Mouse (Mus musculus) stomach, postnatal 0 days (tissue): ENCODE data around the gene Mlec. TPM values are rescaled to one million over a fixed set of nuclear protein-coding genes. Genes with fewer than 3 reads are reported as not detected.
A peak's percentile ranks its signal among the peaks of the same experiment; 100 is the strongest.
"Not testable (repeated sequence)": the region's sequence is repeated elsewhere in the genome, so short reads cannot be mapped to it uniquely, and the experiment has no call there.

Experiments
- ATAC-seq: fragments of 200-750 bp; cut with Nextera tagmentation; 2 replicates; pipeline ENCODE4 v1.8.0; 2017; ENCODE audit not compliant: low FRiP score, low TSS enrichment
- DNase-seq: peaks from one replicate; pipeline ENCODE4 v3.0.0-alpha.2; 2016; ENCODE audit warnings: low spot score
- H3K27ac ChIP-seq: fragments of 300-500 bp; sonication (generic); replicated peaks from 2 replicates; pipeline ENCODE4 v1.5.1; 2014; ENCODE audit warnings: mild to moderate bottlenecking, control low read depth
- H3K27me3 ChIP-seq: fragments of 300-500 bp; sonication (generic); 2 replicates; pipeline ENCODE4 v1.6.1; 2014; ENCODE audit warnings: low read length; ENCODE audit not compliant: control insufficient read depth, insufficient read depth
- H3K36me3 ChIP-seq: fragments of 300-500 bp; sonication (generic); 2 replicates; pipeline ENCODE4 v1.6.1; 2014; ENCODE audit warnings: low read length, mixed read lengths; ENCODE audit not compliant: control insufficient read depth, insufficient read depth
- H3K4me1 ChIP-seq: fragments of 300-500 bp; sonication (generic); replicated peaks from 2 replicates; pipeline ENCODE4 v1.6.1; 2014; ENCODE audit warnings: antibody characterized with exemption; ENCODE audit not compliant: control insufficient read depth, insufficient read depth
- H3K4me2 ChIP-seq: fragments of 300-500 bp; sonication (generic); replicated peaks from 2 replicates; pipeline ENCODE4 v1.6.1; 2014; ENCODE audit warnings: low read depth, mild to moderate bottlenecking, control low read depth, moderate library complexity
- H3K4me3 ChIP-seq: fragments of 300-500 bp; sonication (generic); 2 replicates; pipeline ENCODE4 v1.5.1; 2014; ENCODE audit warnings: low read depth, low read length, control low read depth
- H3K9ac ChIP-seq: fragments of 300-500 bp; sonication (generic); 2 replicates; pipeline ENCODE4 v1.6.1; 2014; ENCODE audit warnings: mild to moderate bottlenecking, low read length, control low read depth, mixed read lengths
- H3K9me3 ChIP-seq: fragments of 300-500 bp; sonication (generic); 2 replicates; pipeline ENCODE4 v1.6.1; 2016; ENCODE audit warnings: low read length; ENCODE audit not compliant: control insufficient read depth
- CTCF ChIP-seq: IDR thresholded peaks from 2 replicates; pipeline ENCODE4 v1.5.1; 2016; ENCODE audit warnings: antibody characterized with exemption, low read depth, mild to moderate bottlenecking, moderate library complexity
- EP300 ChIP-seq: optimal IDR thresholded peaks from 2 replicates; pipeline ENCODE3; 2016; ENCODE audit warnings: antibody characterized with exemption
- WGBS: fragments of 180-500 bp; shearing (Covaris S2); extraction: QIAGEN DNeasy Blood & Tissue Kit; methylation state at CpG from one replicate; pipeline ENCODE4 v1.1.7; 2014; 5-methylcytosine and 5-hydroxymethylcytosine counted together
- polyA plus RNA-seq: library from polyadenylated mRNA; unstranded; fragments of >200 nt; fragmentation: Nextera tagmentation; extraction: Ambion mirVana; gene quantifications from 2 replicates; pipeline ENCODE4 v1.2.1, GENCODE M21; 2015

Mlec gene
- polyA plus RNA-seq, 1 experiment from 2014 or later: 30.4 TPM

DNA sequence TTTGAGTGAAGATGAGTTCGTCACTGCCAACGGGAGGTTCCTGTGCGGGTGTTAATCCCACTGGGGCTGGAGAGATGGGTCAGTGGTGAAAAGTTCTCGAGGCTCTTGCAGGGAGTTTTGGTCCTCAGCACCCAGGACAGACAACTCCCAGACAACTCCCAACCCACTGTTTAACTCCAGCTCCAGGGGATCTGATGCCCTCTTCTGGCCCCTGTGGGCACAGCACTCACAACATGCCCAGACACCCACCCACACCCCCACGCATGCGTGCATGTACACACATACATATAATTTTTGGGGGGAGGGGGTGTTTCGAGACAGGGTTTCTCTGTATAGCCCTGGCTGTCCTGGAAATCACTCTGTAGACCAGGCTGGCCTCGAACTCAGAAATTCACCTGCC, 5.6 kb upstream of the Mlec start:
- no peaks in the 10 kb centered on the region for H3K27me3 ChIP-seq
- no peaks in the 10 kb centered on the region for H3K9me3 ChIP-seq
- TF ChIP-seq CTCF (peak; percentile 73), EP300 (no peak)
- H3K4me3 ChIP-seq: no peak overlapping the region
- H3K27ac ChIP-seq: no peak overlapping the region
- peaks cover 3% of the 10 kb centered on the region for H3K4me1 ChIP-seq
- ATAC-seq (no peak), DNase-seq (peak; percentile 71)
- no peak overlapping the region; the same call in 1 of the 2 replicates for H3K4me2 ChIP-seq
- H3K36me3 ChIP-seq: no peaks in the 10 kb centered on the region
- 39% methylated on average over 8 of the region's 8 CpGs for WGBS
- no peak overlapping the region; the same call in 1 of the 2 replicates for H3K9ac ChIP-seq

DNA sequence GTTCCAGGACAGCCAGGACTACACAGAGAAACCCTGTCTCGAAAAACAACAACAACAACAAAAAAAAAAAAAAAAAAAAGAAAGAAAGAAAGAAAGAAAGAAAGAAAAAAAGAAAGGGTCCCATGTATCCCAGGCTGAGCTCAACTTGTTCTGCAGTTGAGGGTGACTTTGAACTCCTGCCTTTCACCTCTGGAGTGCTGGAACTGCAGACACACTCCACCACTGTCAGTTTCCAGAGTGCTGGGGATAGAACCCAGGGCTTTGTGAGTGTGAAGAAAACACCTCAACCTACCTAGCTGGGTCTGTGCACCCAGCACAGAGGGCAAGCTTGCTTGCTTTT, 3.9 kb upstream of the Mlec start:
- H3K4me3 ChIP-seq, H3K9ac ChIP-seq, H3K27me3 ChIP-seq, H3K9me3 ChIP-seq, H3K4me1 ChIP-seq, H3K36me3 ChIP-seq, DNase-seq, H3K27ac ChIP-seq, H3K4me2 ChIP-seq, ATAC-seq: not testable (repeated sequence)
- WGBS: 100% methylated on average over 1 of the region's 1 CpGs

DNA sequence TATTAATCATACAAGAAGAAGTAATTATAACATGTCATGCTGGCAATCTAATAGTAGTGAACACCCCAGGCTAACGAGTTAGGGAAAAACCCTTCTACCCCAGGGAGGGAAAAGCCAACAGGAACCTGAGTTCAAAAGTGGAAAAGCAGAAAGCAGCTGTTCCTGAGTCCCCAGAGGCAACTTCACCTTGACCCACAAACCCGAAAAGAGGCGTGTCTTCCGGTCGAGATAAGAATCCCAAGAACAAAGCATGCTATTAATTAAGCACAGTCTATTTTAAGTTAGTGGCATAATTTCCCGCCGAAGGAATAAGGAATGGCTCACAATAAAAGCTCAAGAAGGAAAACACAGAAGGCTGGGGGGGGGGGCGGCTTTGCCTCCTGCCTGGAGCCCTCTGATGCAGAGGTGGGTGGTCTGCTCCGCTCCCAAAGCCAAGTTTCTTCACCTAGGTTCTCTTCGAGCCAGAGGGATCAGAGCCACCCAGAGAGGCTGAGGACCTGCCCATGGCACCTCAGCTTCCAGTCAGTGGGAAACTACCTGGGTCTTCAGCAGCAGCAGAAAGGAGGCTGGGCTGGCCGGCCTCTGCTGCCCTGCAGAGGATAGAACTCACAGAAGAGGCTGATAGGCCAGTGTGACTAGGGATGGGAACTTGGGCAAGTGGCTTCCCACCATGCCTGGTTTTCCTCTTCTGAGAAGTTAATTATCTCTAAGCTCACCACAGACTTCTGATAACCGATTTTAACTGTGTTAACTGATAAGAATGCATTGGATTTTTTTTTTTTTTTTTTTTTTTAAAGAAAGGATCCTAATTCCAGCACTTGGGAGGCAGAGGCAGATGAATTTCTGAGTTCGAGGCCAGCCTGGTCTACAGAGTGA, 3.3 kb upstream of the Mlec start:
- Histone ChIP-seq H3K27ac (no peak overlapping the region), H3K36me3 (no peaks in the 10 kb centered on the region), H3K4me1 (peaks cover 3% of the 10 kb centered on the region; the same call in 1 of the 2 replicates), H3K27me3 (no peaks in the 10 kb centered on the region), H3K9me3 (no peaks in the 10 kb centered on the region), H3K4me3 (no peak overlapping the region), H3K4me2 (no peak overlapping the region), H3K9ac (no peak overlapping the region)
- TF ChIP-seq EP300: no peak
- no peak for TF ChIP-seq CTCF
- DNase-seq (no peak), ATAC-seq (no peak)
- WGBS: 46% methylated on average over 13 of the region's 13 CpGs

DNA sequence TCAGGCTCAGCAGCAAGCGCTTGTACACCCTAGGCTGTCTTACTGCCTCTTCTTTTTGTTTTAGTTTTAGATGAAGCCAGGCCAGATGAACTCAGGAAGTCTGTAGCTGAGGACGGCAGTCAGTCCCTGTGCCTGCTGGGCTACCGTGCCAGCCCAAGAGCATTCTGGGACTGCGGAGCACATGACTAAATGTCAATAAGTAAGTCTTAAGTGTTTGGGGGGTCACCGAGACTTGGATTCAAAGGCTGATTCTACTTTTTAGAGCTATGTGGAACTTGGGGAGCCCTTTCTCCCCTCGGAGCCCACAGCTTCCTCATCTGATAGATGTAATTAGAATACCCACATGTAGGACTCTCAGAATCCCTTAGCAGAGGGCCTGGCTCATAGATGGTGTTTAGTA, 2.7 kb upstream of the Mlec start:
- no peak overlapping the region for H3K9ac ChIP-seq
- H3K36me3 ChIP-seq: no peaks in the 10 kb centered on the region
- H3K27ac ChIP-seq: no peak overlapping the region
- TF ChIP-seq CTCF (no peak), EP300 (no peak)
- H3K4me1 ChIP-seq: no peaks in the 10 kb centered on the region
- H3K4me3 ChIP-seq: no peak overlapping the region
- no peak overlapping the region for H3K4me2 ChIP-seq
- no peaks in the 10 kb centered on the region for H3K27me3 ChIP-seq
- no peak for ATAC-seq
- no peak for DNase-seq
- H3K9me3 ChIP-seq: no peaks in the 10 kb centered on the region
- WGBS: 72% methylated on average over 6 of the region's 6 CpGs

DNA sequence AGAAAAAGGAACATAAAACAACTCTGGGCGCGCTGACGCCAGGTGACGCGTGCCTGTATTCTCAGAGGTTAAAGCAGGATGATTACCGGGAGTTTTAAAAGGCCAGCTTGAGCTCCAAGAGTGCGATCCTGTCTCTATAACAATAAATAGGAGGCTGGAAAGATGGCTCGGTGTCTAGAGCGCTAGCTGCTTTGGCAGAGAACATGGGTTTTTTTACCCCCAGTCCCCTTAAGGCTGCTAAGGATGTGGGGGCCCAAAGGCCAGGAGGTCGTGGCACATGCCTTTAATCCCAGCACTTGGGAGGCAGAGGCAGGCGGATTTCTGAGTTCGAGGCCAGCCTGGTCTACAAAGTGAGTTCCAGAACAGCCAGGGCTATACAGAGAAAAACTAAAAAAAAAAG, 1.2 kb upstream of the Mlec start:
- Histone ChIP-seq H3K4me3 (peak overlapping the region; percentile 95), H3K27me3 (no peaks in the 10 kb centered on the region), H3K4me2 (peak overlapping the region; percentile 72), H3K36me3 (no peaks in the 10 kb centered on the region), H3K4me1 (0 out of 2 replicates have a peak, but pooled peaks cover 3% of the 10 kb centered on the region), H3K27ac (peak overlapping the region; percentile 97), H3K9ac (peak overlapping the region; percentile 72), H3K9me3 (no peaks in the 10 kb centered on the region)
- 30% methylated on average over 12 of the region's 12 CpGs for WGBS
- ATAC-seq: no peak
- no peak for TF ChIP-seq EP300
- DNase-seq: no peak

DNA sequence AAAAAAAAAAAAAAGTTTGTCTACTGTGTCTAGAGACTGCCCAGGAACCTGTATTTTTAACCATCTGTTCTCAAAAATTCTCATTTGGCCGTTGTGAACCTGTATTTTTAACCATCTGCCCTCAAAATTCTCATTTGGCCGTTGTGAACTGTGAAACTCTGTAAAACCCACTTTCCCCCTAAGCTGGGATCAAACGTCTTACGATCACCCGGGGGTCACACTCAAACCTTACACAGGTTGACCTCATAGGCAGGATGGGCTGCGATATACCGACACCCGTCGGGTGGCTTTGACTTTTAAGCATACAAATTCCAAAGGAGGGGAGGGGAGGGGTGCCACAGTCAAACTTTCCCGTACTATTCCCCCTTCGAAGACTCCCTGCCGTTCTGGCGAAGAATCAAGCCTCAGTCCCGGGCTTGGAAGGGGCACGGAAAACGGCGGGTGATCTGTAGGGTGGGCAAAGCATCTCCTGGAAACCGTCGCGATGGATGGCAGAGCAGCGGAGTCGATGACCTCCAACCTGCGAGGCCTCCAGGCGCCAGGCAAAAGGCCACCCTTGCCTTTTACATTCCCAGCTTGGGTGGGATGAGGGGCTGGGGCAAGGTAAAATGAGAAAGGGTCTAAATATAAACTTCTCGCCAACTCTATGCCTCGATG, 918 bp downstream of the Mlec start:
- ATAC-seq (no peak), DNase-seq (peak; percentile 36)
- Histone ChIP-seq H3K27me3 (no peaks in the 10 kb centered on the region), H3K4me1 (peaks cover 7% of the 10 kb centered on the region; the same call in 1 of the 2 replicates), H3K4me2 (peak overlapping the region; percentile 72), H3K36me3 (no peaks in the 10 kb centered on the region), H3K9me3 (no peaks in the 10 kb centered on the region), H3K9ac (peak overlapping the region; percentile 96), H3K4me3 (peak overlapping the region; percentile 95), H3K27ac (peak overlapping the region; percentile 97)
- TF ChIP-seq CTCF (no peak), EP300 (no peak)
- WGBS: 1% methylated on average over 26 of the region's 26 CpGs
